Mouse (Mus musculus): ENCODE data around the gene Gm45799.

- TF ChIP-seq GATA1 (IDR thresholded peaks at IDR 0.05; ENCODE audit: borderline replicate concordance, low read length): no peak
- no peak for TF ChIP-seq FLI1 (IDR thresholded peaks at IDR 0.05; ENCODE audit: low read length)
These were observed 1.0 kb upstream of the Gm45799 start for GRCm38 (mm10) chr7:105639304-105639703.

Data from megakaryocyte, embryonic 14.5 days (primary cell).